Mouse (Mus musculus) neutrophil, adult 59 days (primary cell): Measurements from ENCODE around the gene Nrn1l. TPM values are rescaled to one million over a fixed set of nuclear protein-coding genes. Genes with fewer than 3 reads are reported as not detected.

Experiments
- total RNA-seq, 2 experiments: library from RNA; stranded (reverse); gene quantifications; 1 replicate in 1 of 2; 2 replicates in 1 of 2; pipeline ENCODE4 v1.2.4; 2023

The Nrn1l gene
- not detected for total RNA-seq

GRCm38 (mm10) chr8:105893339-105893738 is at the start of gene Nrn1l:
Nrn1l (plus strand) TSS chr8:105893567.

GRCm38 (mm10) chr8:105853178-105853577 is 40.2 kb upstream of the Nrn1l start, which contains the start of gene Cenpt:
Cenpt (minus strand) TSS chr8:105853278.

GRCm38 (mm10) chr8:105854715-105855216 is 38.6 kb upstream of the Nrn1l start, which contains the start of gene Thap11:
Thap11 (plus strand) TSS chr8:105855132.

GRCm38 (mm10) chr8:105860143-105860981 is 33.0 kb upstream of the Nrn1l start, which contains the start of gene Nutf2:
Nutf2 (plus strand) TSS chr8:105860580.

DNA sequence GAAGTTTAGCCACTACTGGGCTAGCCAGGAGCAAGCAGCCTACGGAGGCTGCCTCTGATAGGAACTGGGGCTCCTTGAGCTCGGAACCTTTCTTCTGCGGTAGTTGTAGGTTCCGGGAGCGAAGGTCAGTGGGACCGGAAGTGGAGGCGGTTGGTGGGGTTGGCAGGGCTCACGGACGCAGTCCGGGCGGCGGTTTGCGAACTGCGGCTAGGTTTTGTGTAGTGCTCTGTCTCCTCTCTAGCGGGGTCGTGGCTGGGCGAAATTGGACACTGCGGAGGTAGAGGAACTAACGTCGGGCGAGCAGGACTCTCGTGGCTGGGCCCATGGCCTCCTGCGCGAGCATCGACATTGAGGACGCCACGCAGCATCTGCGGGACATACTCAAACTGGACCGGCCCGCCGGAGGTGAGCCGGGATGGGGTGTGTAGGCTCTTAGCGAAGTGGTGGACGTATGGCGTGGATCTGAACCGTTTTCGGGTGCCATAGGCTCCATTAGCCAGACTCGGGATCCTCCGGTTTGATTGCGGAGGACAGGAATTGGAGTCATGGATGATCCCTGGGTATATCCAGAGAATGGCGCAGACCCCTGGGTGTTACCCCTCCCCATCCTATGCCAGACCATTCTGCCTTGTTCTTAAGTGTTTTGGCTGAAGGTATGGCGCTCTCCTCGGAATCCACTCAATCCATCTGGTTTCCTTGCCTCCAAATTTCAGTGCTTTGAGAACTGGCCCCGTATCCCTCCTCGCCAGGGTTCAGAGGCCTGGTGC is 12.4 kb upstream of the Nrn1l start, which contains the start of gene Edc4:
Gene Edc4, plus strand, starts transcription at position 128 of the 767 bp plus-strand sequence.

GRCm38 (mm10) chr8:105900180-105900940 is 7.0 kb downstream of the Nrn1l start, which contains the start of gene Pskh1:
Pskh1 (plus strand) TSS chr8:105900441.

DNA sequence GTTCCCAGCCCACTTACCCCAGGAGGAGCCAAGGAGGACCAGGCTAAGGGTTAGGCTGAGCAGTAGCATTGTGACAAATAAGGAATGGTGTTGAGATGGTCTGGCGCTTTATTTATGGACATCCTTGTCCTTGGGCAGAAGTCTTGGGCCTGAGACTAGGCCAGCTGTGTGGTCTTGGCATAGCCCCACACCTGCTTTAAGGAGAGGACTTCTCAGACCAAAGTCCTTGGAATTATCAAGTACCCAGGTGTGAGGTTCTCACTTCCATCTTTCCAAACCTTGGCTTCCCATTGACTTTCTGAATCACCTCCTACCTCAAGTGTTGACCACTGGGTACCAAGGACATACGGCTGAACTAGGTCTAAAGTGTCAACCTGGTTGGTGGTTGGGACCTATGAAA is 40.4 kb downstream of the Nrn1l start, which contains the start of gene Ctrl:
Gene Ctrl, minus strand, starts transcription at position 101 of the 400 bp plus-strand sequence.

DNA sequence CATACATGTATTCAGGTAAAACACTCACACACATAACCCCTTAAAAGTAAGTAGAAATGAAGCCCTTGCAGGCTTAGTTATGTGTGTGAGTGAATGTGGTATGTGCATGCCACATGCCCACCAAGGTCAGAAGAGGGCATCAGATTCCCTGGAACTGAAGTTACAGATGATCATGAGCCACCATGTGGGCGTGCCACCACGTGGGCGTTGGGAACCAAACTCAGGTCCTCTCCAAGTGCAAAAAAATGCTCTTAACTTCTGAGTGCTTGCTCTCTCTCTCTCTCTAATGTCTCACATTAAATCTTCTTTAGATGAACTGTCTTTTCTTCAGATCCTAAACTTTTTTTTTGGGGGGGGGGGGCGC is 44.9 kb downstream of the Nrn1l start, which contains the start of gene Psmb10:
Gene Psmb10, minus strand, starts transcription at position 139 of the 364 bp plus-strand sequence.

DNA sequence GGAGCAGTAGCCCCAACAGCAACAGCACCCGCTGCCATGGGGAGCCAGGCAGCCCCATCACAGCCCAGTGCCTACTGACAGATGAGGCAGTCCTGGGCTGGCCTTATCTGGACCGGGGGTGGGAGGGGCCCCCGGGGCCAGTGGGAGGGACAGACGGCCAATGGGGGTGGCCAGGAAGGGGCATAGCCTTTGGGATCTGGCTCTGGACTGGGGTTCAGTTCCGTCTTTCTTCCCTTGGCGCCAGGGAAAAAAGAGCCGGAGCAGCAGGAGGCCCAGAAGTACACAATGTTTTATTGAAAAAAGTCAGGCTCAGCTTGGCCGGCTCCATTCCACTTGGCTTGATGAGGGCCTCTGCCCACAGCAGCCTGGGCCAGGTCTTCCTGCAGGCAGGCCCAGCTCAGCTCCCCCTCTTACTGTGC is 50.0 kb downstream of the Nrn1l start, which contains the start of gene Lcat:
Gene Lcat, minus strand, starts transcription at position 62 of the 419 bp plus-strand sequence.

Other genes with a start within 250 kb of the Nrn1l start
- 1 to 10 TPM; 9.4 to 9.7 TPM for gene Carmil2, start 207.3 kb upstream of the Nrn1l start, total RNA-seq
- 10 to 100 TPM; 26.9 to 32.0 TPM for gene Acd, start 192.5 kb upstream of the Nrn1l start, total RNA-seq
- 1 to 10 TPM; 4.0 to 6.4 TPM for gene Pard6a, start 192.4 kb upstream of the Nrn1l start, total RNA-seq
- not detected for gene 4933405L10Rik, start 185.9 kb upstream of the Nrn1l start, total RNA-seq
- gene Enkd1, start 185.4 kb upstream of the Nrn1l start, total RNA-seq = 1 to 10 TPM; 6.8 to 9.5 TPM
- under 1 TPM; 0.51 to 0.62 TPM for gene Gfod2, start 134.9 kb upstream of the Nrn1l start, total RNA-seq
- gene Ranbp10, start 66.2 kb upstream of the Nrn1l start, total RNA-seq = 10 to 100 TPM; 21.9 to 25.2 TPM
- gene Tsnaxip1, start 65.8 kb upstream of the Nrn1l start, total RNA-seq = not detected
- gene Cenpt, start 40.3 kb upstream of the Nrn1l start, total RNA-seq = 10 to 100 TPM; 13.5 to 17.1 TPM
- gene Thap11, start 38.4 kb upstream of the Nrn1l start, total RNA-seq = 10 to 100 TPM; 32.8 to 39.9 TPM
- gene Nutf2, start 33.0 kb upstream of the Nrn1l start, total RNA-seq = 10 to 100 TPM; 22.8 to 35.5 TPM
- gene Edc4, start 12.7 kb upstream of the Nrn1l start, total RNA-seq = 10 to 100 TPM; 32.0 to 38.0 TPM
- 10 to 100 TPM; 11.6 to 12.7 TPM for gene Pskh1, start 6.9 kb downstream of the Nrn1l start, total RNA-seq
- gene Ctrl, start 40.3 kb downstream of the Nrn1l start, total RNA-seq = under 1 TPM in 1 of 2 experiments, not detected in 1; 0.98 TPM
- 10 to 100 TPM; 76.7 to 93.4 TPM for gene Psmb10, start 44.9 kb downstream of the Nrn1l start, total RNA-seq
- gene Lcat, start 49.8 kb downstream of the Nrn1l start, total RNA-seq = not detected
- 1 to 10 TPM; 5.8 to 6.9 TPM for gene Slc12a4, start 72.5 kb downstream of the Nrn1l start, total RNA-seq
- gene Dpep3, start 85.9 kb downstream of the Nrn1l start, total RNA-seq = under 1 TPM in 1 of 2 experiments, not detected in 1; 0.22 TPM
- 1 to 10 TPM; 4.9 to 5.8 TPM for gene Dus2, start 97.8 kb downstream of the Nrn1l start, total RNA-seq
- gene Dpep2nb, start 112.4 kb downstream of the Nrn1l start, total RNA-seq = under 1 TPM in 1 of 2 experiments, not detected in 1; 0.33 TPM
- gene Ddx28, start 118.3 kb downstream of the Nrn1l start, total RNA-seq = 1 to 10 TPM; 6.7 to 8.6 TPM
- 10 to 100 TPM; 47.5 to 51.6 TPM for gene Nfatc3, start 165.3 kb downstream of the Nrn1l start, total RNA-seq
- gene Esrp2, start 243.4 kb downstream of the Nrn1l start, total RNA-seq = not detected